In genomic region chr5:136970703-136971102, GRCm38 (mm10) we compare ENCODE assay signal across 8 mouse cellular contexts. TPM values are rescaled to one million over a fixed set of nuclear protein-coding genes. Genes with fewer than 3 reads are reported as not detected.
A peak's percentile ranks its signal among the peaks of the same experiment; 100 is the strongest.
DNase-seq lines count a peak whose midpoint lies in the region; ATAC-seq and TF ChIP-seq lines count a peak whose summit lies in the region.

No protein-coding gene starts in this region.

- TF ChIP-seq POLR2A in embryonic fibroblast, embryonic 13.5 days (IDR thresholded peaks at IDR 0.05; ENCODE audit: low read depth, low read length), result no peak

- H3K4me1 ChIP-seq in embryonic fibroblast, embryonic 13.5 days (ENCODE audit: control insufficient read depth, insufficient read depth, low read length), result no peaks in the 10 kb centered on the region
- peaks cover 17% of the 10 kb centered on the region for H3K4me1 ChIP-seq in kidney, postnatal 0 days (replicated peaks; ENCODE audit: insufficient read depth, low read length)
- peaks cover 19% of the 10 kb centered on the region for H3K4me1 ChIP-seq in stomach, embryonic 16.5 days (ENCODE audit: control insufficient read depth, insufficient read depth, low read length)

- H3K27me3 ChIP-seq in kidney, postnatal 0 days (ENCODE audit: insufficient read depth, low read length), result no peaks in the 10 kb centered on the region
- no peaks in the 10 kb centered on the region for H3K27me3 ChIP-seq in stomach, embryonic 16.5 days (ENCODE audit: control insufficient read depth, insufficient read depth, low read length)

- DNase-seq in frontal cortex, postnatal 14 days (ENCODE audit: low spot score in 2 of 2), result no peak
- DNase-seq in 3T3-L1 (ENCODE audit: low read depth, low spot score) (peak; percentile 93), R1 (ENCODE audit: low read depth, low spot score) (peak; percentile 85)
- DNase-seq in kidney, postnatal 0 days (ENCODE audit: low spot score), result peak; percentile 75
- peak; percentile 91 for DNase-seq in lung, postnatal 36 days

- peak; percentile 62; the same call in 1 of the 2 replicates for ATAC-seq in frontal cortex, adult (ENCODE audit: low TSS enrichment)
- no peak for ATAC-seq in kidney, postnatal 0 days (replicated peaks; ENCODE audit: low FRiP score, low read depth)
- ATAC-seq in stomach, embryonic 16.5 days (ENCODE audit: insufficient read depth, low FRiP score), result 0 out of 2 replicates have a peak, but pooled peaks have one; percentile 34

- TF ChIP-seq CTCF in embryonic fibroblast, embryonic 13.5 days (IDR thresholded peaks at IDR 0.05; ENCODE audit: borderline replicate concordance, insufficient read depth, low read length), result peak; percentile 30; the same call in 1 of the 2 replicates
- TF ChIP-seq CTCF in kidney, postnatal 0 days (IDR thresholded peaks at IDR 0.05; ENCODE audit: low read depth), result peak; percentile 92

- H3K9me3 ChIP-seq in kidney, postnatal 0 days (replicated peaks; ENCODE audit: low read length), result no peaks in the 10 kb centered on the region
- no peaks in the 10 kb centered on the region for H3K9me3 ChIP-seq in stomach, embryonic 16.5 days (replicated peaks; ENCODE audit: control insufficient read depth, low read length)

- WGBS in kidney, postnatal 0 days, result 65% methylated on average over 1 of the region's 1 CpGs
- 53% methylated on average over 1 of the region's 1 CpGs for WGBS in stomach, embryonic 16.5 days

- H3K27ac ChIP-seq in embryonic fibroblast, embryonic 13.5 days (ENCODE audit: insufficient read depth, low read length), result no peak overlapping the region
- H3K27ac ChIP-seq in kidney, postnatal 0 days, result no peak overlapping the region
- no peak overlapping the region for H3K27ac ChIP-seq in stomach, embryonic 16.5 days (ENCODE audit: low read length)

- H3K9ac ChIP-seq in kidney, postnatal 0 days (ENCODE audit: low read depth, low read length), result no peak overlapping the region
- H3K9ac ChIP-seq in stomach, embryonic 16.5 days (ENCODE audit: low read length), result no peak overlapping the region

- no peak overlapping the region for H3K4me3 ChIP-seq in embryonic fibroblast, embryonic 13.5 days (ENCODE audit: insufficient read depth, low read length)
- H3K4me3 ChIP-seq in kidney, postnatal 0 days (replicated peaks; ENCODE audit: low read depth, low read length), result no peak overlapping the region
- no peak overlapping the region for H3K4me3 ChIP-seq in stomach, embryonic 16.5 days (replicated peaks; ENCODE audit: low read length)

- H3K4me2 ChIP-seq in kidney, postnatal 0 days (ENCODE audit: low read length), result no peak overlapping the region
- no peak overlapping the region for H3K4me2 ChIP-seq in stomach, embryonic 16.5 days (ENCODE audit: low read depth, low read length)

- peaks cover 3% of the 10 kb centered on the region; the same call in 1 of the 2 replicates for H3K36me3 ChIP-seq in kidney, postnatal 0 days (ENCODE audit: insufficient read depth, low read length)
- H3K36me3 ChIP-seq in stomach, embryonic 16.5 days (ENCODE audit: control insufficient read depth, insufficient read depth, low read length), result no peaks in the 10 kb centered on the region

RNA-seq across cellular contexts. Expression of gene Cldn15, which starts 4.3 kb away (rescaled TPM):
- 0.35 TPM in 1 of 2 replicates, not detected in the other for polyA plus RNA-seq in embryonic fibroblast, embryonic 13.5 days (2011; ENCODE audit: insufficient read length, low read depth, missing spikeins)
- 11.9 and 12.6 TPM in 2 replicates for polyA plus RNA-seq in kidney, postnatal 0 days (2015; fragmentation: Nextera tagmentation; extraction: Ambion mirVana)
- 10.2 and 11.5 TPM in 2 replicates for polyA plus RNA-seq in stomach, embryonic 16.5 days (2015; fragmentation: Nextera tagmentation; extraction: Ambion mirVana)

RNA-seq across cellular contexts. Expression of gene Plod3, which starts 16.1 kb away (rescaled TPM):
- polyA plus RNA-seq in embryonic fibroblast, embryonic 13.5 days (2011; ENCODE audit: insufficient read length, low read depth, missing spikeins), result 120 and 152 TPM in 2 replicates
- 30.6 and 32.0 TPM in 2 replicates for polyA plus RNA-seq in kidney, postnatal 0 days (2015; fragmentation: Nextera tagmentation; extraction: Ambion mirVana)
- 46.1 and 53.7 TPM in 2 replicates for polyA plus RNA-seq in stomach, embryonic 16.5 days (2015; fragmentation: Nextera tagmentation; extraction: Ambion mirVana)

RNA-seq across cellular contexts. Expression of gene Znhit1, which starts 17.1 kb away (rescaled TPM):
- polyA plus RNA-seq in embryonic fibroblast, embryonic 13.5 days (2011; ENCODE audit: insufficient read length, low read depth, missing spikeins), result 38.5 and 43.5 TPM in 2 replicates
- polyA plus RNA-seq in kidney, postnatal 0 days (2015; fragmentation: Nextera tagmentation; extraction: Ambion mirVana), result 86.5 and 91.1 TPM in 2 replicates
- polyA plus RNA-seq in stomach, embryonic 16.5 days (2015; fragmentation: Nextera tagmentation; extraction: Ambion mirVana), result 95.3 and 104 TPM in 2 replicates

RNA-seq across cellular contexts. Expression of gene Fis1, which starts 17.6 kb away (rescaled TPM):
- 107 and 111 TPM in 2 replicates for polyA plus RNA-seq in embryonic fibroblast, embryonic 13.5 days (2011; ENCODE audit: insufficient read length, low read depth, missing spikeins)
- 362 and 384 TPM in 2 replicates for polyA plus RNA-seq in kidney, postnatal 0 days (2015; fragmentation: Nextera tagmentation; extraction: Ambion mirVana)
- polyA plus RNA-seq in stomach, embryonic 16.5 days (2015; fragmentation: Nextera tagmentation; extraction: Ambion mirVana), result 214 and 239 TPM in 2 replicates

RNA-seq across cellular contexts. Expression of gene Vgf, which starts 55.5 kb away (rescaled TPM):
- 2.1 and 3.8 TPM in 2 replicates for polyA plus RNA-seq in embryonic fibroblast, embryonic 13.5 days (2011; ENCODE audit: insufficient read length, low read depth, missing spikeins)
- polyA plus RNA-seq in kidney, postnatal 0 days (2015; fragmentation: Nextera tagmentation; extraction: Ambion mirVana), result 0.21 and 0.42 TPM in 2 replicates
- polyA plus RNA-seq in stomach, embryonic 16.5 days (2015; fragmentation: Nextera tagmentation; extraction: Ambion mirVana), result 0.34 and 0.39 TPM in 2 replicates

Comparison
In these comparisons a context has a peak if more than half of its experiments do, and no peak if none do; other contexts are left out.
1. DNase-seq: peak in 3T3-L1 (single experiment), R1 (single experiment), kidney, postnatal 0 days (single experiment) and lung, postnatal 36 days (single experiment); none in frontal cortex, postnatal 14 days (0 of 2).